Mouse (Mus musculus) T-helper 17 cell (primary cell): ENCODE measurements at regions not wholly inside any gene's neighbourhood (a gene's known extent, or its start where the extent isn't known, plus 50 kb on each side); places are given as distances from the start of the nearest gene placed in this dataset.

Experiments used
- in situ Hi-C, 2 experiments: fragments of 300-600 bp; cut with MboI, MseI; formaldehyde crosslinking; loops; 1 replicate in 1 of 2; 2 replicates in 1 of 2; pipeline ENCODE4 v1.15.1; 2025; ENCODE audit warnings: high pct_unique_total_duplicates in 2 of 2

- in situ Hi-C loops: no loop called here
Measured at GRCm38 (mm10) chr1:168007456-168007855, 318.4 kb downstream of the Lmx1a start.

GRCm38 (mm10) chr1:168008216-168008615 is 319.2 kb downstream of the Lmx1a start:
- in situ Hi-C loops: no loop called here

DNA sequence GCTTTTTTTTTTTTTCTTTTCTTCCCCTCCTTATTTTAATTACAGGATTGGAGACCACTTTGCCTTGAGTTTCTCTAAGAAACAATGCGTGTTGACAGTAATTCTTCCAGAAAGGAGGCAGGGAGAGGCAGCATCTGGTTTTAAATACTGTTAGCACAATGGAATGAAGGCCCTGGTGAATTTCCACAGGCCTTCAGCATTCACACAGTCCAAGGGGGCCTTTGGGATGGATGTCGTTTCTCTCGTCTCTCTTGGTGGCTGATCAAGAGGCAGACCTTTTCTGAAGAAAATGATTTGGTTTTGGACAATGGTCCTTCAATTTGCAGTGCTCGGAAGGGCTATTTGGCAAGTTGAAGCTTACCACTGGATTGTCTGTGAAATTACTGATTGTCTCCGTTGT is 321.4 kb downstream of the Lmx1a start:
- in situ Hi-C loops: no loop called here

GRCm38 (mm10) chr1:168012069-168012468 is 323.0 kb downstream of the Lmx1a start:
- in situ Hi-C loops: no loop called here

DNA sequence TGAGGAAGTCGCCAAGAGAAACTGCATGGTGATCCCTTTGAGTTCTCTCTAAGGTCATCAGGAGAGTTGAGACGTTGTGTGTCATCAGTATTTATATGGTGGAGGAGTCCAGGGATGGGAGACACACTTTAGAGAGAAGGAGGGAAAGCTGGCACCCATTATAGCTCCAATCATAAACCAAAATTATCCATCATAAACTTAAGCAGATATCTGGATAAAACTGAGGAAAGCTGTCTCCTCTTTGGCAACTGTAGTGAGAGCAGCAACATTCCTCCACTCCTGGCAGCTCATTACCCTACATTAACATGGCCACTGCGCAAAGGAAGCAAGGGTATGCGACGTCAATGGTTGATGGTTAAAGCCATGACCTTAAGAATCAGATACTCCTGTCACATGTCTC is 323.6 kb downstream of the Lmx1a start:
- in situ Hi-C loops: no loop called here

DNA sequence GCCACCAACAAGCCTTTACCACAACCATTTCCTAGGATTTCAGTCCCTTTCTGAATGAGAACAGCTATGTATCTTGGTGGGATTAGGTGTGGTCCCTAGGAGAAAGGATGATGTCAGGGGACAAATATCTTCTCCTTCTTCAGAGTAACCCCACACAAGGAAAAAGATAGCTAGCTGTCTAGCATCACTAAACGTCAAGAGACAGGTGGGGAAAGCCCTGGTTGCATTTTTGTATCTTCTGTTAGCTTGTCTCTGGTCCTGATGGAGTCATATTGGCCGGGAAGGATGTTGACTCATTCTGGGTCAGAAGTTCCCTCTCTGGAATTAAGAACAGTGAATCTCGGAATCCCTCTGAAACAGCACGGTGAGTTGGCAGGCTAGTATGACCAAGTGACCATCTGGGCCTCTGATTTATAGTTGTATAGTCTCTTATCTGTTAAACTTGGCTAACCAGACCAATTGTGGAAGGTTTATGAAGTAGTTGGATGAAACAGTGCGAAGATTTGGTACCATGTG is 327.4 kb downstream of the Lmx1a start:
- in situ Hi-C loops: no loop called here

- in situ Hi-C loops: no loop called here
Measured at GRCm38 (mm10) chr1:168026481-168026880, 337.4 kb downstream of the Lmx1a start.

DNA sequence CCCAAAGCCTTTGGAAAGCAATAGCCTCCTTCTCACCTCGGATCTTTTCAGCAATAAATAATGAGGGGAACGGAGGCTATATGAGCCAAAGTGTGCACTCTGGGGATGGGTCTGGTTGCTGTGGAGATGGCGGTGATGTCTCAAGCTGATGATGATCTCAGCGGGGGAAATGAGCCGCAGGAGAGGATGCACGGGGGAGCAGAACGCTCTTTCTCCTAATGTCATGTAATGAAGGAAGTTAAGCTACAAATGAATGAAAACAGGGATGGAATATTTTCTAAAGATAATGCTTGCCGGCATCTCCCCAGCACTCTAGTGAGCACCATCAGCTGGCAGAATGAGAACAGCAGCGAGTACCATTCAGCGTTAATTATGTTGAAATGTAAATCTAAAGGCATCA is 355.7 kb downstream of the Lmx1a start:
- in situ Hi-C loops: no loop called here

- in situ Hi-C loops: no loop called here
Measured at GRCm38 (mm10) chr1:168046347-168046746, 357.3 kb downstream of the Lmx1a start.

DNA sequence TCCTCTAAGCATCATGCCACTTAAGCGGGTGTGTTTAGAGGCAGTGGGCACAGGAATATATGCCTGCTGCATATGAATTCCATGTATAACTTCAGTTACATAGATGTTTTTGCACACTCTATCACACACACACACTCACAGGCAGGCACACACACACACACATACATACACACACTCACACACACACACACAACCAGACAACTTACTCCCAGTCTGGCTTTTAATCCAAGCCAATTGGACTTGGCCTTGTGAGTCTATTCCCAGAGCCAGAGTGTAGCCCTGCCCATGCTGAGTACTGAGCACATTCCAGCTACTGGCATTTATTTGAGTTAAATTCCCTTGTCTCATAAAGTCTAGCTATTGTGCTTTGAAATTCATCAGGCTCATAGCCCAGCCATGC is 357.7 kb downstream of the Lmx1a start:
- in situ Hi-C loops: no loop called here

DNA sequence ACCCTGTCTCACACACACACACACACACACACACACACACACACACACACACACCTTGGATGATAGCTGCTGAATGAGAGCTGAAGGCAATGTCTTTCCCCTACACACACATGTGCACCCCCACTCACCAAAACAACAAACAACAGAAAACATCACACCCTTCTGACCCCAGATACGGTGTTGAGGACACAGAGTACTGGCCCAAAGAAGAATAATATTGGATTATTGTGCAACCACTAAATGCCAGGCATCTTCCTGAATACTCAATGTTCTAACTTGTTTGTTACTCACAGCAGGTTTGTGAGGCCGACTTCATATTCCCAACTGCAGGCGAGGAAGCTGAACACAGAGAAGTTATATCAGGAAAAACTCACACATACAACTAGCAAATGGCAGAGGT is 360.9 kb downstream of the Lmx1a start:
- in situ Hi-C loops: no loop called here

DNA sequence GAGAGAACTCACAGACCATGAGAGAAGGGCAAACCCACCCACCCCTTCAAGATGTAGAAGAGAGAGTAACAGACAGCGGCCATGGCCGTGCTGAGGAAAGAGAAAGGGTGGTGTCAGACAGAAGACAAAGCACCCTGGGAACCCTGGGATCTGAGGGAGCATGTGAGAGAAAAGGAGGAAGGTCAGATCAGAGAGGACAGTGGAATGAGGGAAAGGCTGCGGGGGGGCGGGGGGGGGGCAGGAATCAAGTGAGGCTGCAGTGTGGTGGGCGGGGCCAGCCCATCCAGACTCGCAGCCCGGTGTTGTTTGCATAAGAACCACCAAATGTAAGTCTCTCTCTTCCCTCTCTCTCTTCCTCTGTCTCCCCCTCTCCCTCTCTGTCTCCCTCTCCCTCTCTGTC is 367.4 kb downstream of the Lmx1a start:
- in situ Hi-C loops: no loop called here

GRCm38 (mm10) chr1:168057479-168057878 is 368.4 kb downstream of the Lmx1a start:
- in situ Hi-C loops: no loop called here

DNA sequence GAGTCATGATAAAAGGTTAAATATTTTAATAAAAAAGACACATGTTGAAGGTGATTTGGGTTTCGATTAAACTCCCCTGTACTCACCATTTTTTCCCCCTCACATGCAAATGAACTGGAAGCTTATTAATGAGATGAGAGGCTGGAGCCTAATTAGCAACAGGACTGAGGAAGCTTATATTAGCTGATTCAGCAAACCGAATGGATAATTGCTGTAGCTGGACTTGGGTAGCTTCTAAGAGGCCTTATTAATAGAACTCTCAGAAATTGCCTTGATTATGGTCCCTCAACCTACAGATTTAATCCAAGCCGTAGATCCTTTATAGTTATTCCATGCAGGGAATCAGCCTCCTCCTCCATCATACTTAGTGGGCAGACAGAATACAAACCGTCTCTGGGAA is 369.7 kb downstream of the Lmx1a start:
- in situ Hi-C loops: no loop called here

GRCm38 (mm10) chr1:168064065-168064664 is 367.9 kb downstream of the Pbx1 start:
- in situ Hi-C loops: no loop called here

DNA sequence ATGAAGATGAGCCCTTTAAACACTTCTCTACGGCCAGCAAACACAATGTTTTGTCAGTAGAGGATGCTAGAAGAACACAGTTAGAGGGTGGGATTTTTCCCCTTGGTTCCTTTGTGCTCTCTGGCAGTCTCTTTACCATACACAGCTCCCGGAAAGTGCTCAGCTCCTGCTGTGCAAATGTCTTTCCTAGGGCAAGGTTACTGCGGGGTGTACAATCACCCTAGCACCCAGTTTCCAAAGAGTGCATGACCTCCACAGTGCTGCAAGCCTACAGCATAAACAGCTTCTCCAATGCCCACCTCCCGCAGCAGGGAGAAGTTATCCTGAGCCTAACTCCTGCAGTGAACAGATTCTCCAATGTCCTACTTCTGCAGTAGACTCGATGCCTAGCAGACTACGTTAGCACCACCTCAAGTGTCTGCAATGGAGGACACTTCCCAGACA is 366.4 kb downstream of the Pbx1 start:
- in situ Hi-C loops: no loop called here

DNA sequence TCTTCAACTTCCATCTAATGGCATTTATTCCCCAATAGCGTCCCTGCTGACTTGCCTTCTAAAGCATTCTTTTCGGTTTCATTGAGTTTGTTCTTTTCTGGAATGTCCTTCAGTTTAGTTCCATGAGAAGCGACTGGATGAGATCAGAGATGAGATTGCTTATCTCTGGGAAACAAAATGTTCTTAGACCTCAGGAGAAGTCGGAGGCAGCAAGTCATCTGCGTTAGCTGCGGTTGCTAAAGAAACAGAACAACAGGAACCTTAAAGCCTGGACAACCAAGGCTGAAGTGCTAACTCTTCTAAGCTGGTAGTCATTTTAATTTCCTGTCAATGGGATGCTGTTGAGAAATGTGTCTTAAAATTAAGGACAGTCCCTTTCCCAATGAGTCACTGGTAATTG is 365.3 kb downstream of the Pbx1 start:
- in situ Hi-C loops: no loop called here

DNA sequence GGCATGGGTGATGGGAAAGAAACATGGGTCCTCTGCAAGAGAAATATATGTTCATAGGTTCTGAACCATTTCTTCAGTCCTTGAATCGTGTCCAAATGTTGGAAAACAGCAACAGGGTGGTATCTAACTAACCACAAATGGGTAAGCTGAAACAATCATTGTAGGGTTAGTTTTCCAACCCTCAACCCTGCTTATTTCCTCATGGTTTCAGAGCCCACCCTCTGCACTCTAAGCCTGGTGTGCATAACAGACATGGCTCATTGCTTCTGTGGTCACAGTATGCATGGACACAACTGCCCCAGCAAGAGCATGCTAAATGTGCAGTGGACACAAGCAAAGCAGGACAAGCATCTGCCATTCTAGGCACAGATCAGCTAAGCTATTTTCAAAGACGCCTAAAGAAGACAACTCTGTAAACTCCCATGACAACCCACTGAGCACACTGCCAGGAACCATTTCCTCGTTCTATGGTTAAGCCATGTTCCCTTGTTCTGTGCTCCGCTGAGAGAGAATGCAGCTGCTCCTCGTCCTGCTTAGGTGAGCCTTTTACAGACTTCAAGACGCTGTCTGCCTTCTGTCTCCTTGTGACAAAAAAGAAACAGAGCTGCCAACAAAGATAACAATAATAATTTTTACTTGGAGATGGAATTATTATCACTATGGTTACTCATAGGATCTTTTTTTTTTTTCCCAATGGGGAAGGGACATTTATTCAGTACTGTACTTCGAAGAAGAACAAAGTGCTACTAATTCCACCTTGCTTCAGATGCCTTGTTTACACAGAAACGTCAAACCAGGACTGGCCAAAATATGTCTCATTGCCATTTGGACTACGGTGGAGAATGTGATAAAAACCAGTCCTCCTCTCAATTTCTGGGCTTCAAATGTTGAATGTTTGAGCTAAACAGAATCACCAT is 363.8 kb downstream of the Pbx1 start:
- in situ Hi-C loops: no loop called here

DNA sequence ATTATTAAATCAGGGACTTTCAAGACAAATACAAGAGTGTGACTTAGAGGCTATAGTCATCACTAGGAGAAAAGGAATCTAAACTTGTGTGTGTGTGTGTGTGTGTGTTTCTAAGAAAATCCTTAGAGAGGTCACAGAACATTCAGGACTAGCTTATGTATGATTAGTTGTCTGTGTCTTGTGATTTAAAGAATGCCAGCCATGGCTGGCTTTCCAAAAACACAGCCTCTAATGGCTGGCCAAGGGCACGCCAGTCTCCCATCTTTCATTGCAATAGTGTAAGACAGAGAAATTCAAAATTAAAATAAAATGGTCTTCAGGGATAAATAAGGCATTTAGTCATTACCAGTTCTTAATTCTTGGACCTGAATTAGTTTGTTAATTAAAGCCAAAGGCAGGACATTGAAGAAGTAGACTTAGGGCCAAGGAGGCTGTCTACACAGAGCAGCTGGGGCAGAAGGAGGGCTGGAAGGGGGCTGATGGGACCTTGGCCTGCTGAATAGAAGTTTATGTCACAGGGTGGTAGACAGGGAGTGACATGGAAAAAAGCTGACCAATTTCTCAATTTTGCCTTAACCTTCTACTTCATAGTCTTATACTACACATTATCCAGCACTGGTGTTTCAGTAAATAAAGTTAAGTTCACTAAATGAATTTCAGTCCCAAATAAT is 363.0 kb downstream of the Pbx1 start:
- in situ Hi-C loops: no loop called here
